Mouse (Mus musculus) myocyte (in vitro differentiated cells): ENCODE results near the gene Olfr398.

ENCODE experiments used
- POLR2A ChIP-seq: IDR thresholded peaks from one replicate; pipeline ENCODE4 v1.6.1; 2011; ENCODE audit warnings: low read depth, mild to moderate bottlenecking, control low read depth, moderate library complexity; ENCODE audit not compliant: insufficient read length
- USF1 ChIP-seq: IDR thresholded peaks from one replicate; pipeline ENCODE4 v1.6.1; 2011; ENCODE audit warnings: low read depth, mild to moderate bottlenecking, control low read depth, moderate library complexity

DNA sequence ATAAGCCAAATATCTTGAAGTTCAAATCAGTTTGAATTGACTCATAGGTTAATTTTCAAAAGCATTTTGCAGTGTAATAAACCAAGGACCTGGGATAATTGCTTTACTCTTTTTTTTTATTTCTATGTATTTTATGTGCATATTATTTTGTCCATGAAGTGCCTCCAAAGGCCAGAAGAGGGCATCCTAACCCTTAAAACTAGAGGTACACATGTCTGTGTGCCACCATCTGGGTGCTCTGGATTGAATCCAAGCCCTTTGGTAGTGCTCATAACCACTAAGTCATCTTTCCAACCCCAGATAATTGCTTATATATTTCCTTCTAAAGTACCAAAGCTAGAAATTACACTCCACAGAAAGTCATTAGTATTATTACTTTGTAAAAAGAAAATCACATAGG is 2.9 kb upstream of the Olfr398 start:
- TF ChIP-seq USF1 (no peak), POLR2A (no peak)
